Mouse (Mus musculus): ENCODE measurements around the gene Gm20683.

The Gm20683 gene

GRCm38 (mm10) chr17:25792615-25793014 is 48.9 kb downstream of the Gm20683 start, which contains the start of gene Fam173a:
Gene Fam173a, minus strand, starts transcription at chr17:25792901.
- DNase-seq: peak; percentile 90

DNA sequence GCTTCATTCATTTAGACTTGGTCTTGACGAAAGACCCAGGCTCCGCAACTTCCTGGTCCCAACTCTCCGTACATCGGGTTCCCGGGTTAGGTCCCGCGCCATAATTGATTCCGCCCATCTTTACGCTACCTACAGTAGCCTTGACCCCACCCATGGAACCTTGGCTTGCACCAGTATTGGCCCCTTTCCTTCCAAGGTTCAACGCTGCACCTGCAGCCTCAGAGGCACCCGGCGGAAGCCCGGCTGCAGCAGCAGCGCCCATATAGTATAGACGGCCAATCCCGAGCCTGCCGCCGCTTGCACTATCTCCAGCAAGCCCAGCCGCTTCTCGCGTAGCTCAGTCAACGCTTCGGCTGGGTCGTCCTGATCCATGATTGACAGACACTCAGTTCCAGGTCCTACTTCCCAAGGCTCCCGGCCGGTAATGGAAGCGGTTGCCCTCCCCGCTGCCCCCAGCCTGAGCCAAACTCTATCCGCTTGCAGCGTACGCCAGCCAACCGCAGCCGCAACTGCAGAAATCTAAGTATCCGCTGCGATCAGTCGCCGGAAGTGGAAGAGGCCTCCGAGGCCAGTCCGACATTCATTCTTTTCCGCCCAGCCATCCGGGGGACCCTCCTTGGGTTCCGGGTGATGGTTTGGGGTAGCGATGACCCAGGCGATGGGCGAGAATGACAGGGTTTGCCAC is 49.6 kb downstream of the Gm20683 start:
- peak; percentile 87 for DNase-seq

- DNase-seq: no peak
Observed at GRCm38 (mm10) chr17:25791320-25791842, 50.2 kb downstream of the Gm20683 start.

GRCm38 (mm10) chr17:25786781-25787504 is 54.6 kb downstream of the Gm20683 start:
- DNase-seq: no peak

DNA sequence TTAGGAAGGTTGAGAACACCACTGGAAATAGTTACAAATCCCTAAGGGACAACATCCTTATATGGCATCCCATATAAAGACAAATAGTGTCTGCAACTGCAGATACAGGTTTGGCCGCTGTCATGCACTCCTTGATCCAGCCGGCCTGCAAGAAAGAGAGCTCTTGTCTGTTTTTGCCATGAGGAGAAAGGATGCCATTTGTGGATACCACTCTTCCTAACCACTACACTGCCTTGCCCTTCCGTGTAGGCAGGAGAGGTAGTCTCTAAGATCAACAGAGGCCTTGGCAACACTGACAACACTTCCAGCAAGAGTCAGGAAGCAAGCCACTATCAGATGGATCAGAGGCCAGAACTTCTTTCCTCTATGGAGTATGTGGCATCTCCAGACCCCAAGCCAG is 55.3 kb downstream of the Gm20683 start, which contains the start of gene Ccdc78:
Ccdc78 (plus strand) TSS at position 301 of the 400 bp plus-strand sequence.
- no peak for DNase-seq

DNA sequence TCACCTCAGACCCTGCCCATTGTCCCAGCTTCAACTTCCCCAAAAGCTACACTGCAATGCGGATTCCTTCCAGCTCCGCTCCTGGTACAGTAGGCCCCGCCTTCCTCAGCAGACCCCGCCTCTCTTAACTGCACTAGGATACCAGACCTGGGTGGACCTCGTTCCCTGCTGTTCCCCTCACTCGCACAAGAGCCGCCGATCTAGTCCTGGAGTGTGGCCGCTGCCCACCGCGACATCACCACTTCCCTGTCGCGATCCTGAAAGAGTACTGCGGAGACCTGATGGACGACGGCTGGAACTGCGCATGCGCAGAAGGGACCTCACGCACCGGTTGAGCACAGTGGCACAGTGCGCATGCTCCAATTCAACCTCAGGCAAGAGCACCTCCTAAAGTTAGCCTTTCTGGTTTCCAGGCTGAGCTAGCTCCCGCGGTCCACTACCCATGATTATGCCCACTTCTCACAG is 56.2 kb downstream of the Gm20683 start, which contains the start of gene Haghl:
Haghl (minus strand) TSS at position 393 of the 465 bp plus-strand sequence.
- peak; percentile 95 for DNase-seq
